Mouse (Mus musculus) E14TG2a.4 (cell line): Measurements from ENCODE around the gene Cftr.

Experiments
- CTCF ChIP-seq: conservative IDR thresholded peaks from 2 replicates; pipeline ENCODE4 v1.5.1; 2014; ENCODE audit warnings: low read length
- POU5F1 ChIP-seq: IDR thresholded peaks from 2 replicates; pipeline ENCODE4 v1.6.1; 2014; ENCODE audit warnings: low read length, borderline replicate concordance

GRCm38 (mm10) chr6:18338307-18338706, 167.8 kb downstream of the Cftr start:
- no peak for TF ChIP-seq CTCF
- TF ChIP-seq POU5F1 = no peak
